8 mouse cellular contexts compared by ENCODE assay signal in the genomic region with DNA sequence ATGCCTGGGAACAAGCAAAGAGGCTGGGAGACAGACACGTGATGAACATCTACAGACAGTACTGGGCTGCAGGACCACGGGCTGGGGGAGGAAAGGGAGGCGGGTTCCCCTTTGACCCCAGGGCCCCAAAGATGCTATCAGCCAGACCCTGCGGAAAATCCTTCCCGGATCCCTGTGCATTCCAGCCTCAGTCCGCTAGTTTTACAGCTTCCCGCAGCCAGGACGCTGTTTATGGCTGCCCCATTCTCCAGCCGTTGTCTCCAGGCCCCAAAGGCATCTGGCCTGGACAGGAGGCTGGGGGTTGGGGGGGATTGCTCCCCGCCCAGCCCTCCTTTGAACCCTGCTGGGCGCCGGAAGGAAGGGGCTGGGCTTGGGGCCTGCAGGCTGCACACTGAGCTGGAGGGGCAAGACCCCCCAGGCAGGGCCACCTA. TPM values are rescaled to one million over a fixed set of nuclear protein-coding genes. Genes with fewer than 3 reads are reported as not detected.
DNase-seq lines count a peak whose midpoint lies in the region; ATAC-seq and TF ChIP-seq lines count a peak whose summit lies in the region.

No protein-coding gene starts in this region.

- peaks cover 80% of the 10 kb centered on the region for H3K27me3 ChIP-seq in forebrain, postnatal 0 days (ENCODE audit: insufficient read depth, low read length)
- peaks cover 97% of the 10 kb centered on the region for H3K27me3 ChIP-seq in forebrain, embryonic 15.5 days
- H3K27me3 ChIP-seq in lung, embryonic 15.5 days = peaks cover 80% of the 10 kb centered on the region
- peaks cover 83% of the 10 kb centered on the region for H3K27me3 ChIP-seq in limb, embryonic 15.5 days
- H3K27me3 ChIP-seq in stomach, embryonic 15.5 days (replicated peaks) = peaks cover 60% of the 10 kb centered on the region

- H3K4me1 ChIP-seq in forebrain, postnatal 0 days (ENCODE audit: insufficient read depth) = no peaks in the 10 kb centered on the region; the same call in 1 of the 2 replicates
- H3K4me1 ChIP-seq in forebrain, embryonic 15.5 days = peaks cover 12% of the 10 kb centered on the region
- peaks cover 14% of the 10 kb centered on the region for H3K4me1 ChIP-seq in lung, embryonic 15.5 days
- peaks cover 18% of the 10 kb centered on the region for H3K4me1 ChIP-seq in limb, embryonic 15.5 days
- H3K4me1 ChIP-seq in stomach, embryonic 15.5 days = peaks cover 8% of the 10 kb centered on the region; the same call in 1 of the 2 replicates

- ATAC-seq in forebrain, postnatal 0 days = 0 out of 2 replicates have a peak, but pooled peaks have one; percentile 5
- no peak; the same call in 1 of the 2 replicates for ATAC-seq in forebrain, embryonic 15.5 days (replicated peaks)
- ATAC-seq in lung, embryonic 15.5 days (ENCODE audit: borderline replicate concordance, extremely low read depth, low FRiP score, low TSS enrichment) = 0 out of 2 replicates have a peak, but pooled peaks have one; percentile 13
- ATAC-seq in limb, embryonic 15.5 days (ENCODE audit: insufficient number of reproducible peaks, low FRiP score, low TSS enrichment, low read depth) = no peak
- ATAC-seq in stomach, embryonic 15.5 days (ENCODE audit: insufficient read depth, low FRiP score, low read depth) = no peak

- no peak for DNase-seq in forebrain, postnatal 0 days
- DNase-seq in lung, postnatal 10 days = no peak
- DNase-seq in left cerebral cortex, adult 11 months (ENCODE audit: low spot score) = no peak
- no peak for DNase-seq in cerebellum, adult 9-11 months

- H3K36me3 ChIP-seq in forebrain, postnatal 0 days (ENCODE audit: insufficient read depth) = no peaks in the 10 kb centered on the region
- H3K36me3 ChIP-seq in forebrain, embryonic 15.5 days = no peaks in the 10 kb centered on the region
- H3K36me3 ChIP-seq in lung, embryonic 15.5 days = no peaks in the 10 kb centered on the region
- H3K36me3 ChIP-seq in limb, embryonic 15.5 days = no peaks in the 10 kb centered on the region
- H3K36me3 ChIP-seq in stomach, embryonic 15.5 days = no peaks in the 10 kb centered on the region

- TF ChIP-seq CTCF in forebrain, postnatal 0 days (IDR thresholded peaks at IDR 0.05; ENCODE audit: low read depth) = no peak

- 5% methylated on average over 12 of the region's 12 CpGs for WGBS in forebrain, postnatal 0 days
- WGBS in forebrain, embryonic 15.5 days = 5% methylated on average over 12 of the region's 12 CpGs
- WGBS in lung, embryonic 15.5 days = 6% methylated on average over 11 of the region's 12 CpGs
- 13% methylated on average over 11 of the region's 12 CpGs for WGBS in limb, embryonic 15.5 days
- WGBS in stomach, embryonic 15.5 days = 9% methylated on average over 12 of the region's 12 CpGs

- H3K27ac ChIP-seq in forebrain, postnatal 0 days (ENCODE audit: low read depth, low read length) = no peak overlapping the region
- H3K27ac ChIP-seq in forebrain, embryonic 15.5 days (replicated peaks) = no peak overlapping the region
- no peak overlapping the region for H3K27ac ChIP-seq in lung, embryonic 15.5 days
- no peak overlapping the region for H3K27ac ChIP-seq in limb, embryonic 15.5 days
- no peak overlapping the region for H3K27ac ChIP-seq in stomach, embryonic 15.5 days

- H3K4me2 ChIP-seq in forebrain, postnatal 0 days (ENCODE audit: low read depth) = no peak overlapping the region
- no peak overlapping the region for H3K4me2 ChIP-seq in forebrain, embryonic 15.5 days (replicated peaks)
- peak overlapping the region; percentile 40 for H3K4me2 ChIP-seq in lung, embryonic 15.5 days
- no peak overlapping the region for H3K4me2 ChIP-seq in limb, embryonic 15.5 days
- H3K4me2 ChIP-seq in stomach, embryonic 15.5 days = peak overlapping the region; percentile 38

- no peak overlapping the region for H3K4me3 ChIP-seq in forebrain, postnatal 0 days (ENCODE audit: low read depth, low read length)
- no peak overlapping the region for H3K4me3 ChIP-seq in forebrain, embryonic 15.5 days
- H3K4me3 ChIP-seq in lung, embryonic 15.5 days = no peak overlapping the region
- H3K4me3 ChIP-seq in limb, embryonic 15.5 days = no peak overlapping the region
- H3K4me3 ChIP-seq in stomach, embryonic 15.5 days (replicated peaks) = no peak overlapping the region

- 0 out of 2 replicates have a peak overlapping the region, but pooled peaks have one; percentile 1 for H3K9ac ChIP-seq in forebrain, postnatal 0 days
- no peak overlapping the region for H3K9ac ChIP-seq in forebrain, embryonic 15.5 days (replicated peaks)
- no peak overlapping the region; the same call in 1 of the 2 replicates for H3K9ac ChIP-seq in lung, embryonic 15.5 days
- H3K9ac ChIP-seq in limb, embryonic 15.5 days = 0 out of 2 replicates have a peak overlapping the region, but pooled peaks have one; percentile 26
- no peak overlapping the region for H3K9ac ChIP-seq in stomach, embryonic 15.5 days

- no peaks in the 10 kb centered on the region for H3K9me3 ChIP-seq in forebrain, postnatal 0 days (ENCODE audit: low read length)
- H3K9me3 ChIP-seq in forebrain, embryonic 15.5 days = no peaks in the 10 kb centered on the region
- no peaks in the 10 kb centered on the region for H3K9me3 ChIP-seq in lung, embryonic 15.5 days
- H3K9me3 ChIP-seq in limb, embryonic 15.5 days = no peaks in the 10 kb centered on the region
- no peaks in the 10 kb centered on the region for H3K9me3 ChIP-seq in stomach, embryonic 15.5 days

RNA-seq across cellular contexts. Expression of a gene that starts 10.7 kb away (rescaled TPM):
- total RNA-seq in forebrain, postnatal 0 days (2014; rRNA removed) = 34.0 and 34.4 TPM in 2 replicates
- 14.6 and 18.5 TPM in 2 replicates for polyA plus RNA-seq in forebrain, postnatal 0 days (2015; fragmentation: Nextera tagmentation; extraction: Ambion mirVana)
- polyA plus RNA-seq in forebrain, embryonic 15.5 days (2015; fragmentation: Nextera tagmentation; extraction: Ambion mirVana) = 24.7 and 26.8 TPM in 2 replicates
- polyA plus RNA-seq in lung, embryonic 15.5 days (2015; fragmentation: Nextera tagmentation; extraction: Ambion mirVana) = 16.1 and 17.6 TPM in 2 replicates
- 17.0 and 18.3 TPM in 2 replicates for polyA plus RNA-seq in limb, embryonic 15.5 days (2015; fragmentation: Nextera tagmentation; extraction: Ambion mirVana)
- polyA plus RNA-seq in stomach, embryonic 15.5 days (2015; fragmentation: Nextera tagmentation; extraction: Ambion mirVana) = 18.3 and 21.6 TPM in 2 replicates

Comparison
In these comparisons a context has a peak if more than half of its experiments do, and no peak if none do; other contexts are left out.
1. ATAC-seq: peak in forebrain, postnatal 0 days (single experiment) and lung, embryonic 15.5 days (single experiment); none in forebrain, embryonic 15.5 days (single experiment), limb, embryonic 15.5 days (single experiment) and stomach, embryonic 15.5 days (single experiment).
2. H3K9ac ChIP-seq: peak in forebrain, postnatal 0 days (single experiment) and limb, embryonic 15.5 days (single experiment); none in forebrain, embryonic 15.5 days (single experiment), lung, embryonic 15.5 days (single experiment) and stomach, embryonic 15.5 days (single experiment).
3. H3K4me2 ChIP-seq: peak in lung, embryonic 15.5 days (single experiment) and stomach, embryonic 15.5 days (single experiment); none in forebrain, postnatal 0 days (single experiment), forebrain, embryonic 15.5 days (single experiment) and limb, embryonic 15.5 days (single experiment).